Mouse (Mus musculus) layer of hippocampus, postnatal 14 days (tissue): ENCODE measurements around the gene Tnrc6c. TPM values are rescaled to one million over a fixed set of nuclear protein-coding genes. Genes with fewer than 3 reads are reported as not detected.

Experiments
- total RNA-seq, 2 experiments: library from RNA; stranded (reverse); gene quantifications; 2 replicates each; pipeline ENCODE4 v1.2.3; 2021

Gene Tnrc6c
- total RNA-seq, 2 experiments from 2014 or later, result 61.8 to 67.9 TPM

Other genes with a start within 250 kb of the Tnrc6c start
- not detected for gene Gm11733, start 169.9 kb upstream of the Tnrc6c start, total RNA-seq
- 1 to 10 TPM in 1 of 2 experiments, under 1 TPM in 1; 0.88 to 1.6 TPM for gene Tmc8, start 127.8 kb downstream of the Tnrc6c start, total RNA-seq
- gene Tmc6, start 127.9 kb downstream of the Tnrc6c start, total RNA-seq, result 1 to 10 TPM; 4.9 to 6.3 TPM
- gene 6030468B19Rik, start 143.4 kb downstream of the Tnrc6c start, total RNA-seq, result under 1 TPM in 1 of 2 experiments, not detected in 1; 0.51 TPM
- gene Gm20708, start 155.4 kb downstream of the Tnrc6c start, total RNA-seq, result 1 to 10 TPM; 2.8 to 3.2 TPM
- 10 to 100 TPM; 15.2 to 15.4 TPM for gene Syngr2, start 155.4 kb downstream of the Tnrc6c start, total RNA-seq
- gene Afmid, start 171.6 kb downstream of the Tnrc6c start, total RNA-seq, result 1 to 10 TPM; 4.2 to 4.5 TPM
- gene Tk1, start 171.8 kb downstream of the Tnrc6c start, total RNA-seq, result 1 to 10 TPM; 1.6 to 3.3 TPM
- 1 to 10 TPM; 2.1 to 3.4 TPM for gene Birc5, start 195.0 kb downstream of the Tnrc6c start, total RNA-seq
- gene Tmem235, start 206.5 kb downstream of the Tnrc6c start, total RNA-seq, result not detected
- 1 to 10 TPM; 3.1 to 3.5 TPM for gene Tha1, start 219.2 kb downstream of the Tnrc6c start, total RNA-seq